Mouse (Mus musculus) megakaryocyte, embryonic 14.5 days (primary cell): Measurements from ENCODE around the gene Nhsl2.

Experiments
- FLI1 ChIP-seq: IDR thresholded peaks from 2 replicates; pipeline ENCODE4 v1.6.1; 2012; ENCODE audit warnings: low read length, inconsistent platforms, mixed read lengths
- GATA1 ChIP-seq: IDR thresholded peaks from 3 replicates; pipeline ENCODE4 v1.6.1; 2012; ENCODE audit warnings: mixed read lengths, low read length, inconsistent platforms, borderline replicate concordance

GRCm38 (mm10) chrX:101902597-101902996 is 53.4 kb downstream of the Nhsl2 start:
- TF ChIP-seq GATA1 (no peak), FLI1 (no peak)
